Mouse (Mus musculus) intestine, embryonic 16.5 days (tissue): ENCODE results near the gene Gm21969. TPM values are rescaled to one million over a fixed set of nuclear protein-coding genes. Genes with fewer than 3 reads are reported as not detected.

Source experiments
- ATAC-seq: fragments of 200-750 bp; cut with Nextera tagmentation; 2 replicates; pipeline ENCODE4 v1.8.0; 2017; ENCODE audit warnings: moderate TSS enrichment, moderate library complexity
- H3K27ac ChIP-seq: fragments of 300-500 bp; sonication (generic); 2 replicates; pipeline ENCODE4 v1.5.1; 2014; ENCODE audit warnings: mild to moderate bottlenecking, low read length
- H3K27me3 ChIP-seq: fragments of 300-500 bp; sonication (generic); replicated peaks from 2 replicates; pipeline ENCODE4 v1.6.1; 2014; ENCODE audit warnings: low read length, control low read depth, mixed read lengths; ENCODE audit not compliant: control insufficient read depth, insufficient read depth
- H3K36me3 ChIP-seq: fragments of 300-500 bp; sonication (generic); 2 replicates; pipeline ENCODE4 v1.6.1; 2014; ENCODE audit warnings: low read length, control low read depth; ENCODE audit not compliant: control insufficient read depth, insufficient read depth
- H3K4me1 ChIP-seq: fragments of 300-500 bp; sonication (generic); 2 replicates; pipeline ENCODE4 v1.6.1; 2014; ENCODE audit warnings: low read length, control low read depth, mixed read lengths; ENCODE audit not compliant: control insufficient read depth, insufficient read depth
- H3K4me2 ChIP-seq: fragments of 300-500 bp; sonication (generic); 2 replicates; pipeline ENCODE4 v1.6.1; 2014; ENCODE audit warnings: low read depth, low read length, control low read depth
- H3K4me3 ChIP-seq: fragments of 300-500 bp; sonication (generic); 2 replicates; pipeline ENCODE4 v1.5.1; 2014; ENCODE audit warnings: mild to moderate bottlenecking, low read length
- H3K9ac ChIP-seq: fragments of 300-500 bp; sonication (generic); 2 replicates; pipeline ENCODE4 v1.6.1; 2014; ENCODE audit warnings: low read depth, low read length
- H3K9me3 ChIP-seq: fragments of 300-500 bp; sonication (generic); 2 replicates; pipeline ENCODE4 v1.6.1; 2016; ENCODE audit warnings: low read length, control low read depth; ENCODE audit not compliant: control insufficient read depth
- WGBS: fragments of 180-500 bp; shearing (Covaris S2); extraction: QIAGEN DNeasy Blood & Tissue Kit; methylation state at CpG from one replicate; pipeline ENCODE4 v1.1.7; 2014; 5-methylcytosine and 5-hydroxymethylcytosine counted together
- polyA plus RNA-seq: library from polyadenylated mRNA; unstranded; fragments of >200 nt; fragmentation: Nextera tagmentation; extraction: Ambion mirVana; gene quantifications from 2 replicates; pipeline ENCODE4 v1.2.1, GENCODE M21; 2015

Gene Gm21969
- polyA plus RNA-seq, 1 experiment from 2014 or later = not detected

DNA sequence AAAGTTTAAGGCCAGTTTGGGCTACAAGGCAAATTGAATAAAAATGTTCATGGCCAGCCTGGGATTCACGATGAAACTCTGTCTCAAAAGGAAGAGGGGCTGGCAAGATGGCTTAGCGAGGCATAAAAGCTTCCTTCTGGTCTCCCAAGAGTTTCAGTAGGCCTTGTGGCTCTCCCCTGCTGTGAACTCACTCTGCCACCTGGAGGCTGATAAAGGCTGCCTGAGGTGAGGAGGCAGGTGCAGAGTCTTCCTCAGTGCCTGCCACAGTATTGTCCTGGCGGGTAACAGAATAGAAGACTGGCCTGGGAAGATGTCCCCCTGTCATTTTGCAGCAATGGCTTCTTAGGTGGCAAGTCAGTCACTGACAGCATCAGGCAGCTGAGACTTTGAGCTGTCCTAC lies 20.1 kb upstream of the Gm21969 start:
- no peak for ATAC-seq
- H3K27me3 ChIP-seq = no peaks in the 10 kb centered on the region
- H3K4me1 ChIP-seq = peaks cover 71% of the 10 kb centered on the region
- no peaks in the 10 kb centered on the region for H3K36me3 ChIP-seq
- no peak overlapping the region for H3K4me2 ChIP-seq
- H3K9me3 ChIP-seq = no peaks in the 10 kb centered on the region
- 63% methylated on average over 3 of the region's 3 CpGs for WGBS
- H3K27ac ChIP-seq = no peak overlapping the region
- no peak overlapping the region; the same call in 1 of the 2 replicates for H3K9ac ChIP-seq
- no peak overlapping the region for H3K4me3 ChIP-seq

DNA sequence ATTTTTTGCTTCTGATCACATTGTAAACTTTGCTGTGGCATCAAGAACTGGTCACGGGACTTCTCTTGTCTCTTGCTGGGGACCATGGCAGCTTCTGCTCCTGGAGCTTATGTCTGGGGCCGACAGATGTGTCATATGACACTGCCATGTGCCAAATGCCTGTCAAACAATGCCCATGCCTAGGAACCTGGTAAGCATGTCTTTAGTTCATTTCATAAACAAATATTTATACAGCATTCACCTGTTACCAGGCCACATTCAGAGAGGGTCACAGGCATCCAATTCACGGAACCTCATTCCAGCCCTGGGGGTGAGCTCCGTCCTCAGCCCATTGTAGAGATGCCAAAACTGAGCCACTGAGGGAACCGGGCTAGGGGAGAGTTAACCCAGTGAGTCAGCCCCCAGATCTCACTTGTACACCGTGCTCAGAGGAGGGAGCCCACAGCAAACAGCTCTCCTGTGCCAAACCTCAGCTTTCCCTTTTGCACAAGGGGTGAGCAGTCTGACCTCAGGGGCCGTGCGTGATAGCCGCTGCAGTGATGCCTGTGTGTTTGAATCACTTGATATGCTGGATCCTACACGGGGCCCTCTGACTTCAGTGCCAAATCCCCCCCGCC lies 19.2 kb upstream of the Gm21969 start:
- Histone ChIP-seq H3K9me3 (no peaks in the 10 kb centered on the region), H3K4me2 (no peak overlapping the region), H3K27me3 (no peaks in the 10 kb centered on the region), H3K4me3 (no peak overlapping the region), H3K27ac (no peak overlapping the region), H3K4me1 (peaks cover 67% of the 10 kb centered on the region), H3K36me3 (no peaks in the 10 kb centered on the region), H3K9ac (no peak overlapping the region)
- ATAC-seq = no peak
- WGBS = 83% methylated on average over 11 of the region's 11 CpGs

DNA sequence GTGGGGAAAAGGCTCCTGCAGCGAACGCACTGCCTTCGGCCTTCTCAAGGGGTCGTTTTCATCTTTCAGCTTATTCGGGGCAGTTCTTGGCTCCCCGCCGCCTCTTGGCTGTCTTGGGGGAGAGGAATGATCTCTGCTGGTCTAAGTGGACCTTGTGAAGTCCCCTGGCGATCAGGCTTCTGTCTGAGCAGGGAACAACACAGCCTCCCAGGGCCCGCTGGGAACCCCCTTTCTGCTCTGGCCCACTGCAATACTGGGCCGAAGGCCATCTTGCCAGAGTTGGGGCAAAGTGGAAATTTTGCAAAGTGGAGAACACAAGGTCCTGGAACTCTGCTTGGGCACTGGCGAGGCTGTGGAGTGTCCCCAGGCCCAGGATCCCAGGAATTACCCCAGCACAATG lies 18.3 kb upstream of the Gm21969 start:
- H3K27ac ChIP-seq = no peak overlapping the region; the same call in 1 of the 2 replicates

DNA sequence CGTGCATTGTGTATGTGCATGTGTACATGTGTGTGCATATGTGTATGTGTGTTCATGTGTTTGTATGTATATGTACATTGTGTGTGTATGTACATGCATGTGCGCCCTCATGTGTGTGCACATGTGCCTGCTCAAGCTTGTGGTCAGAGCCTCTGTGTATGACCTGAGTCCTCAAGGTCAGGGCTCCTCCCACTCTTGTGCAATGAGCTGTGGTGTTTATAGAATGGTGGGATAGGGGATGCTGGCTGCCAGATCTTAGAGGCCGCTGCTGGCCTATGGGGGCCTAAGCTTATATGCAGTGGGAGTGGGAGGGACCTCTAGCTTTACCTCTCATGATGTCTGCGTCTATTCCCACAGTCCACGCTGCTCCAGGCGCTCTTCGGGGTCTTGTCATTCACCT lies 17.3 kb upstream of the Gm21969 start:
- H3K9me3 ChIP-seq = no peaks in the 10 kb centered on the region
- no peak for ATAC-seq
- no peak overlapping the region for H3K4me3 ChIP-seq
- H3K27me3 ChIP-seq = no peaks in the 10 kb centered on the region
- no peak overlapping the region for H3K4me2 ChIP-seq
- 75% methylated on average over 7 of the region's 7 CpGs for WGBS
- peaks cover 54% of the 10 kb centered on the region for H3K4me1 ChIP-seq
- no peak overlapping the region for H3K9ac ChIP-seq
- no peak overlapping the region for H3K27ac ChIP-seq
- no peaks in the 10 kb centered on the region for H3K36me3 ChIP-seq

More for the DNA sequence above, 18.3 kb upstream of the Gm21969 start:
- H3K36me3 ChIP-seq = no peaks in the 10 kb centered on the region
- peak overlapping the region; percentile 24; the same call in 1 of the 2 replicates for H3K9ac ChIP-seq
- no peaks in the 10 kb centered on the region for H3K9me3 ChIP-seq
- H3K4me1 ChIP-seq = peaks cover 57% of the 10 kb centered on the region
- H3K4me3 ChIP-seq = no peak overlapping the region
- no peak for ATAC-seq
- H3K4me2 ChIP-seq = no peak overlapping the region
- WGBS = 78% methylated on average over 11 of the region's 11 CpGs
- H3K27me3 ChIP-seq = no peaks in the 10 kb centered on the region

- 0 out of 2 replicates have a peak overlapping the region, but pooled peaks have one; percentile 24 for H3K9ac ChIP-seq
- no peak overlapping the region for H3K4me2 ChIP-seq
- peaks cover 38% of the 10 kb centered on the region for H3K4me1 ChIP-seq
- no peaks in the 10 kb centered on the region for H3K27me3 ChIP-seq
- H3K4me3 ChIP-seq = no peak overlapping the region
- no peaks in the 10 kb centered on the region for H3K9me3 ChIP-seq
- H3K36me3 ChIP-seq = no peaks in the 10 kb centered on the region
- H3K27ac ChIP-seq = no peak overlapping the region
- ATAC-seq = no peak
- WGBS = 81% methylated on average over 4 of the region's 4 CpGs
These were observed 15.6 kb upstream of the Gm21969 start for GRCm38 (mm10) chr4:139587370-139587769.

GRCm38 (mm10) chr4:139587773-139588172 lies 15.2 kb upstream of the Gm21969 start:
- ATAC-seq = no peak
- no peak overlapping the region for H3K4me3 ChIP-seq
- H3K27me3 ChIP-seq = no peaks in the 10 kb centered on the region
- no peak overlapping the region for H3K27ac ChIP-seq
- H3K9ac ChIP-seq = 0 out of 2 replicates have a peak overlapping the region, but pooled peaks have one; percentile 24
- peaks cover 34% of the 10 kb centered on the region for H3K4me1 ChIP-seq
- no peak overlapping the region for H3K4me2 ChIP-seq
- 68% methylated on average over 4 of the region's 4 CpGs for WGBS
- no peaks in the 10 kb centered on the region for H3K9me3 ChIP-seq
- H3K36me3 ChIP-seq = no peaks in the 10 kb centered on the region

DNA sequence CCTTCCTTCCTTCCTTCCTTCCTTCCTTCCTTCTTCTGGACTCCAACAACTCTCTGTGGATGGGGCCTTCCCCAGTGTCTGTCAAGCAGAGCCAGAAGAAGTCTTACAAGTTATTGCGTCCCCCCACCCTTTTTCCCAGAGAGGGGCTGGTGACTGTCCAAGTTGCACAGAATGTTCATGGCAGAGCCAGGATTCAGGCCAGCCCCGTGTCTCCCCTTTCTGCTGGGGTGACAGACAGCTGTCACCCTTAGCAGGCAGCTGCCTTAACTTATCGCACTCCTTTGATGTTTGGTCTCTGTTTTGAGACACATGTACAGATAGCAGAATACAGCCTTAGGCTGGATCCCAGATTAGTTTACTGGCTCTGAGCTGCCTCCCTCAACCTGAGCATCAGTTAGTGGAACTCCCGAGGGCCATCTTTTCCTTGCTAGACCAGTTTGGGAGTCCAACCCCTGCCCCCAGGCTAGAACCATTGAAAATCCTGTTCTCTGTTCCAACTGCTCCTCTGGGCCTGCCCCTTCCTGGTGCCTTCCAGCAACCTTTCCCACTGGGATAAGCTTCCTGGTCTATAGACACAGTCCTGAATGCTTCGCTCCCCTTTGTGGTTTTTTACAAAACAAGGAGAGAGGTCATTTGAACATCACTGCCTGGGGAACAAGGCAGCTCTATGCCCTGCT lies 13.5 kb upstream of the Gm21969 start:
- H3K27ac ChIP-seq = no peak overlapping the region
- no peaks in the 10 kb centered on the region for H3K36me3 ChIP-seq
- no peaks in the 10 kb centered on the region for H3K9me3 ChIP-seq
- H3K4me3 ChIP-seq = no peak overlapping the region
- WGBS = 66% methylated on average over 5 of the region's 5 CpGs
- H3K4me1 ChIP-seq = peaks cover 31% of the 10 kb centered on the region
- no peak overlapping the region for H3K9ac ChIP-seq
- no peaks in the 10 kb centered on the region for H3K27me3 ChIP-seq
- H3K4me2 ChIP-seq = no peak overlapping the region
- no peak for ATAC-seq

DNA sequence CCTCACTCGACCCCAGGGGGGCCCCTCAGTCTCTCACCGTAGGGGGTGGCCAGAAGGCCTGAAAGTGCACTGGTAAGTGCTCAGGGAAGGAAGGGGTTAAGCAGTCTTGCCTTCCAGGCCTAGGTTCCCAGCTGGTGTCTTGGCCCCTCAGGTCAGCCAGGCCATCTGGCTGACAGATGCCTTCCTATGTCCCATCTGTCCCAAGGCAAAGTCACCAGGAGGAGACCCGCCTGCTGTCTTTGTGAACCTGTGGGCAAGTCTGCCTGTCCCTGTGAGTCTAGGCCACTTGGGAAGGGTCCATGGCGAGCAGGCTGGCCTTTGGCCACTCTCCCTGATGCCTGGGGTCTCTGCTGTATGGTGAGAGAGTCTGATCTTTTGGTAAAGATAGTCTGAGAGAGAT lies 12.5 kb upstream of the Gm21969 start:
- Histone ChIP-seq H3K9me3 (no peaks in the 10 kb centered on the region), H3K36me3 (no peaks in the 10 kb centered on the region), H3K9ac (0 out of 2 replicates have a peak overlapping the region, but pooled peaks have one; percentile 4), H3K4me1 (peaks cover 26% of the 10 kb centered on the region), H3K27ac (no peak overlapping the region; the same call in 1 of the 2 replicates), H3K4me2 (no peak overlapping the region), H3K27me3 (no peaks in the 10 kb centered on the region), H3K4me3 (no peak overlapping the region)
- ATAC-seq = no peak
- WGBS = 43% methylated on average over 4 of the region's 4 CpGs

DNA sequence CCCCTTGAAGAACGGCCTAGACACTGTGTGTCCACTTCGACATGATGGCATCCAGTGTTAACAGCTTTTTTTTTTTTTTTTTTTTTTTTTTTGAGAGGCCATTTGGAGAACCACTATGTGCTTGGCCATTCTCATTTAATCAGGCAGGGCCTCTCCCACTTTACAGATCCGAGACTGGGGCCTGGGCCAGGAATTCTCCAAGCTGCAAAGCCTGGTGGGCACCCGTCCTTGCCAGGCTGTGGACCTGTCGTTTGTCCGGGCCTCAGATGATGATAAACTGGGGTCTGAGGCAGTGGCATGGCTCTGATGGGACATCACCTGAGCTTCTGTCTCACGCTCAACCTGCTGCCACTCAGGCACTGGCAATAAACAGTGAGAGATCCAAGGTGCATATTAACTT lies 10.1 kb upstream of the Gm21969 start:
- H3K9ac ChIP-seq = no peak overlapping the region
- peaks cover 32% of the 10 kb centered on the region for H3K4me1 ChIP-seq
- ATAC-seq = no peak
- H3K36me3 ChIP-seq = no peaks in the 10 kb centered on the region
- H3K4me3 ChIP-seq = no peak overlapping the region
- no peaks in the 10 kb centered on the region for H3K27me3 ChIP-seq
- no peaks in the 10 kb centered on the region for H3K9me3 ChIP-seq
- 76% methylated on average over 7 of the region's 7 CpGs for WGBS
- H3K27ac ChIP-seq = no peak overlapping the region
- H3K4me2 ChIP-seq = no peak overlapping the region
